Mouse (Mus musculus): Measurements from ENCODE around the gene Rnf135.
"Not testable (repeated sequence)": the region's sequence is repeated elsewhere in the genome, so short reads cannot be mapped to it uniquely, and the experiment has no call there.

Gene Rnf135

DNA sequence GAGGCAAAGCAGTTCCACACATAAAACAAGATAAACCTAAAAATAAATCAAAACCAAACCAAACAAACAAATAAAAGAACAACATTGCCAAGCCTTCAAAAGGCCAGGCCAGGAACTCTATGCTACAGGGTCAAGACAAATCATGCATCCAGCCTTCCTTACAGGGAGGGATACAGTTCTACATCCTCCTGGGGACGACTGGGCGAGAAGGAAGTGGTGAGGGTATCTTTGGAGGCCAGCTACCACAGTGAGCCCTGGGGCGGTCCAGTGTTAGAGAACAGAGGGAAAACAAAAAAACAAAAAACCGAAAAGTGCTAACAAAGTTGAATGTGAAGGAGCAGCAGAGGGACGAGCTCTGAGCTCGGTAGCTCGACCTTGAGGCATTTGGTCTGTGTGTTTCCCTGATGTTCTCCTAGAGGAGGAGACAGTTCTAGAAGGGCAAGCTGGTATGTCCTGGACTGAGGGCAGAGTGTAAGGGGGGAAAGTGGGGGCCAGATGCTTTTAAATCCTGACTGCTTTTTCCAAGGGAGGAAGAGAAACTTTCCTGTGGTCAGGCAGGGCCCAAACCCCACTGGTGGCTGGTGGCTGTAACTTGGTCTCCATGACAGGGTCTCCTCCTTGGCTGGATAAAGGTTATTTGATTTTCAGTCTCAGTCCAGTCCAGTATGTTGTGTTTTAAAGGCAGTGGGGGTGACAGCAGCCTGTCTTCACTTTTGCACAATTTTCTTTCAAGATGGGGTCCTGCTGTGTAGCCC is 20.1 kb upstream of the Rnf135 start:
- in situ Hi-C loops (cut with MboI, MseI), result no loop called here

- in situ Hi-C loops (cut with MboI, MseI), result no loop called here
These were observed 19.4 kb upstream of the Rnf135 start for GRCm38 (mm10) chr11:80164224-80164623.

GRCm38 (mm10) chr11:80168121-80168520 is 15.5 kb upstream of the Rnf135 start:
- in situ Hi-C loops (cut with MboI, MseI), result no loop called here

DNA sequence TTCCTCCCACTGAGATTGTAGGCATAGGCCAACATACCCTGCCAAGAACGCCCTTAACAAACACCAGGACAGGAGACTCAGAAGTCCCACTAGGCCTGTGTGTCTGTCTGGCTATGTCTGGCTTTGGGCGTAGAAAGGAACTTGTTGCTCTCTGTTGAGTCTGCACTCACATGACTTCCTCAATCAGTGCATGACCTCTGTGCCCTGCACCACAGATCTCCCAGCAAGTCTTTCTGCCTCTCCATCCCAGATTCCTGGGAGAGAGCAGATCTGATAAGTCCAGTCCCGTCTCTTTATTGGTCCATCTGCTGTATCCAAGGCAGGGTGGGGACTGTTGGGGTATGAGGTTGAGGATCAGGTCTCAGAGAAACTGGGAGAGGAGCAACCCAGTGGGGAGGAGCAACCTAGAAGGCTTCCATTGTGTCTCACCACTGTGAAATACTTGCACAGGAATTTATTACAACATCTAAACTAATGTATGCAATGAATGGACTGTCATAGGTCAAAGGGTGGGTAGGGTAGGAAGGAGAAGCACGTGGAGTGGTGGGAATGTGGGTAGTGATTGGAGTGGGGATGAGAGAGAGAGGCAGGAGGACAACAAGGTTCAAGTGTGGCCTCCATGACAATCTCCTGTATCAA is 14.9 kb upstream of the Rnf135 start:
- in situ Hi-C loops (cut with MboI, MseI), result no loop called here

DNA sequence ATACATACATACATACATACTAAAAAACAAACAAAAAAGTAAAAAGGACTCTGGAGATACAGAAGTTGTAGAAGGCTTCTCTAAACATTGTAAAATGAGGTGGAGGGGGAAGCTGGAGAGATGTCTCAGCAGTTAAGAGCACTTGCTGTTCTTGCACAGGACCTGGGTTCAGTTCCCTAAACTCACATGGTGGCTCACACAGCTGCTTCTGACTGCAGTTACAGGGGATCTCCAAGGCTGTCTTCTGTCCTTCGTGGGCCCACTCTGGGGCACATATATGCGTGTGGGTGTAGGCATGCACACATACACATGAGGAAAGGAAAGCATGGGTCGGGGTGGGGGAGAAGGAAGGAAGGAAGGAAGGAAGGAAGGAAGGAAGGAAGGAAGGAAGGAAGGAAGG is 14.0 kb upstream of the Rnf135 start:
- in situ Hi-C loops (cut with MboI, MseI), result no loop called here

DNA sequence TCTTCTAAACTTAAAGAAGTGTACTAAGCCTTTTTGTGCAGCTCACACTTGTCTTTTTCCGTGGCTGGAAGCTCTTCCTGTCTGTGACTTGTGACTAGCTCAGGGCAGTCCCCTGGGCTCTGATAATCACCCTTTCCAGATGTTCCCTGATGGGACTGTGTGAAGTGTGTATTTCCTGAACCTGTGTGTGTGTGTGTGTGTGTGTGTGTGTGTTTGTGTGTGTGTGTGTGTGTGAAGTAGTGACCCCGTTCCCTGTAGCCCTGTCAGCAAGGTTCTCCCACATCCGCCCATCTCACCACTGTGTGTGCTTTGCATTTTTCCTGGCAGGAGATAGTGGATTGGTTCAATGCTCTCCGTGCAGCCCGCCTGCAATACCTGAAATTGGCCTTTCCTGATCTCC is 13.3 kb upstream of the Rnf135 start:
- in situ Hi-C loops (cut with MboI, MseI), result no loop called here

- in situ Hi-C loops (cut with MboI, MseI), result no loop called here
These were observed 11.8 kb upstream of the Rnf135 start for GRCm38 (mm10) chr11:80171884-80172283.

GRCm38 (mm10) chr11:80173963-80174670 is 9.5 kb upstream of the Rnf135 start:
- in situ Hi-C loops (cut with MboI, MseI), result no loop called here

- in situ Hi-C loops (cut with MboI, MseI), result no loop called here
These were observed 6.4 kb upstream of the Rnf135 start for GRCm38 (mm10) chr11:80176911-80177895.

GRCm38 (mm10) chr11:80178316-80178715 is 5.3 kb upstream of the Rnf135 start:
- in situ Hi-C loops (cut with MboI, MseI), result no loop called here

GRCm38 (mm10) chr11:80181021-80181749 is 2.5 kb upstream of the Rnf135 start:
- in situ Hi-C loops (cut with MboI, MseI), result no loop called here

DNA sequence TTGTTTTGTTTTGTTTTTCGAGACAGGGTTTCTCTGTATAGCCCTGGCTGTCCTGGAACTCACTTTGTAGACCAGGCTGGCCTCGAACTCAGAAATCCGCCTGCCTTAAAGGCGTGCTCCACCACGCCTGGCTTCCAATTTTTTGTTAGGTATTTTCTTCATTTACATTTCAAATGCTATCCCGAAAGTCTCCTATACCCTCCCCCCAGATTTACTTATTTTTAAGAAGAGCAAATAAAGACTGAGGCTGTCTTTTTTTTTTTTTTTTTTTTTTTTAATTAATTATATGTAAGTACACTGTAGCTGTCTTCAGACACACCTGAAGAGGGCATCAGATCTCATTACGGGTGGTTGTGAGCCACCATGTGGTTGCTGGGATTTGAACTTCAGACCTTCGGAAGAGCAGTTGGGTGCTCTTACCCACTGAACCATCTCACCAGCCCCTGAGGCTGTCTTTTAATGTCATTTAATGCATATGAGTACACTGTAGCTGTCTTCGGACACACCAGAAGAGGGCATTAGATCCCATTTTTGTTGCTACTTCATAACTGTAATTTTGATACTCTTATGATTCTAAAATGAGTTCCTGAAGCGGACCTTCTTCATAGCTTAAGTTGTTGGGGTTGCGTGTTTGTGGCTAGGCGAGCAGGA is 472 bp upstream of the Rnf135 start:
- in situ Hi-C loops (cut with MboI, MseI), result not testable (repeated sequence)

DNA sequence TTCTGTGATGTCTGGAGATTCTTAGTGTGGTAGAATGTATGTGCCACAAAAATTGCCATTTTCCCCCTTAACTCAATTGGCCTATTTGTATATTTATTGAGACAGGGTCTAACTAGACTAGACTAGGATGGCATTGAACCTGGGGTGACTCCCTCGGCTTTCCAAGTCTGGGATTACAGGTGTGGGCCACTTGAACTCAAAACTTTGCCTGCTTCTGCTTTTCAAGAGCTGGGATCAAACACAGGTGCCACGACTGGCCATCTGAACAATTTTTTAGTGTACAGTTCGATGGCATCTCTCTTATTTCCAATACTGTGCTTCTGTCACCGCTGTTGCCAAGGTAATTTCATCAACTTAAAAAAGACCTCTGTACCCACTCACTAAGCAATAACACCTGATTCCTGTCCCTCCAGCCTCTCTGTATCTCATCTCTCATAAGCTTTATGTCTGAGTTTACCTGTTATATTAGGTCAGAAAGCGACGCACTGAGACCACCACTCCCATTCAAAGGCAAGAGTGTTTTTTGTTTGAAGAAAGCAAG is 950 bp downstream of the Rnf135 start:
- in situ Hi-C loops (cut with MboI, MseI), result no loop called here

DNA sequence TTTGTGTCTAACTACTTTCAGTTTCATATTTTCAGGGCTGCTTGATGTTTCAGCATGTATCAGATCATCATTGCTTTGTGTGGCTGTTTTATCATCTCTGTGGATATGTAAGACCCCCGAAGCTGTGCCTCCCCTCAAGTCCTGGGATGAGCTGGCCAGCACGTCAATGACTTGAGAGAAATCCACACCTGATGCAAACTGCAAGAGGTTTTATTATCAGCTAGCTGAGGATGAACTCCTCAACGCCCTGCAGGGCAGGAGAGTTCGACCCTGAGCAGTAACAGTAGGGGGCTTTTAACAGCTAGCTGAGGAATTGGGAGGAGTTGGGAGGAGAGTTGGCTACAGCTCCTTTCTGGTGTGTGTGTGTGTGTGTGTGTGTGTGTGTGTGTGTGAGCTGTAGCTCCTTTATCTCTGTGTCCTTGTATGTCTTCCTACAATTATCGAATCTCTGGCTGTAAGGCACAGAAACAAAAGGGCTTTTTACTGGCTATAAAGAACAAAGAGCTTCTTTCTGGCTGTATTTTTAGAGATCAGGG is 1.9 kb downstream of the Rnf135 start:
- in situ Hi-C loops (cut with MboI, MseI), result not testable (repeated sequence)

GRCm38 (mm10) chr11:80190280-80190679 is 6.6 kb downstream of the Rnf135 start:
- in situ Hi-C loops (cut with MboI, MseI), result no loop called here

- in situ Hi-C loops (cut with MboI, MseI), result no loop called here
These were observed 10.2 kb downstream of the Rnf135 start for GRCm38 (mm10) chr11:80193827-80194226.

- in situ Hi-C loops (cut with MboI, MseI), result no loop called here
These were observed 12.7 kb downstream of the Rnf135 start for GRCm38 (mm10) chr11:80196351-80196750.

DNA sequence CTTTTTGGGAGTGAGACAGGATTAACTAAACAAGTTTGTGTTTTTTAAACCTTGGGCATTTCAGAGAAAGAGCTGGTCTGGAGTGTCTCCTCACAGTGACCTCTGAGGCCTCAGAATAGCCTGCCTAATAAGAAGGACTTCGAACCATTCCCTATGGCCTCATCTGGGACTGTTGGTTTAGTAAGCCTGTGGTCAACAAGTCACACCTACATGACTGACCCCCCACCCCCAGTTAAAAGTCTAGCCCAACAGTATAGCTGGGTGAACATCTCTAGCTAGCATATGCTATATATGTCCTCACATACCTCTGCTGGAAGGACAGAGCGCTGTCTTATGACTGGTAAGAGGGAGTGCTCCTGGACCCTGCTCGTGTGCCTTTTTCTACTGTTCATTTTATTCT is 15.7 kb downstream of the Rnf135 start:
- in situ Hi-C loops (cut with MboI, MseI), result no loop called here

DNA sequence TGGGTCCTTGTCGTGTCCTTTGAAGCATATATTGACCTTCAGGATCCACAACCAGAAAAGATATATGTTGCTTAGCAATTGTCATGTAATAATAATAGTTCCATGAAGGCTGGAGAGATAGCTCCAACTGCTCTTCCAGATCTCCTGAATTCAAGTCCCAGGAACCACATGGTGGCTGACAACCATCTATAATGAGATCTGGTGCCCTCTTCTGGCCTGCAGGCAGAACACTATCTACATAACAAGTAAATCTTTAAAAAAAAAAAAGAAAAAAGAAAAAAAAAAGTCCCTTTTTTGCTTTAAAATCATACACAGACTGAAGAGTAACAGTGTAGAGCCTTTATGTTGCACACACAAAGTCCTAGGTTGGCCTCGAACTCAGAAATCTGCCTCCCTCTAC is 16.1 kb downstream of the Rnf135 start:
- in situ Hi-C loops (cut with MboI, MseI), result no loop called here

DNA sequence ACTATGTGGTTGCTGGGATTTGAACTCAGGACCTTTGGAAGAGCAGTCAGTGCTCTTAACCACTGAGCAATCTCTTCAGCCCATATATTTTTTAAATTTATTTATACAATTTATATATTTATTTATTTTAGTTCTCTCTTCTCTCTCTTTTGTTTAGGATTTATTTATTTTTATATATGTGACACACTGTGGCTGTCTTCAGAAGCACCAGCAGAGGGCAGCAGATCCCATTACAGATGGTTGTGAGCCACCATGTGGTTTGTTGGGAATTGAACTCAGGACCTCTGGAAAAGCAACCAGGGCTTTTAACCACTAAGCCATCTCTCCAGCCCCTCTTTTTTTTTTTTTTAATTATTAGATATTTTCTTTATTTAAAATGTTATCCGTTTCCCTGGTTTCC is 16.7 kb downstream of the Rnf135 start:
- in situ Hi-C loops (cut with MboI, MseI), result no loop called here
